Mouse (Mus musculus) kidney, adult 2 months (tissue): ENCODE measurements around the gene Pcare.

Source experiments
- CTCF ChIP-seq: fragments of 200-500 bp; conservative IDR thresholded peaks from 2 replicates; pipeline ENCODE4 v1.5.1; 2011; ENCODE audit warnings: low read depth, mild to moderate bottlenecking, control low read depth, low read length, moderate library complexity, mixed read lengths; ENCODE audit not compliant: insufficient read depth, insufficient read length
- POLR2A ChIP-seq: fragments of 200-500 bp; IDR thresholded peaks from one replicate; pipeline ENCODE4 v1.6.1; 2011; ENCODE audit warnings: low read depth, low read length, control low read depth

- no peak for TF ChIP-seq CTCF
- no peak for TF ChIP-seq POLR2A
These were observed 46.9 kb downstream of the Pcare start for GRCm38 (mm10) chr17:71705550-71706480.
